Mouse (Mus musculus) 3T3-L1 (cell line): ENCODE data around the gene Slc2a8.
A peak's percentile ranks its signal among the peaks of the same experiment; 100 is the strongest.

ENCODE experiments used
- DNase-seq: peaks from one replicate; pipeline ENCODE4 v3.0.0-alpha.2; 2015; ENCODE audit warnings: low read depth, low spot score

Gene Slc2a8

DNA sequence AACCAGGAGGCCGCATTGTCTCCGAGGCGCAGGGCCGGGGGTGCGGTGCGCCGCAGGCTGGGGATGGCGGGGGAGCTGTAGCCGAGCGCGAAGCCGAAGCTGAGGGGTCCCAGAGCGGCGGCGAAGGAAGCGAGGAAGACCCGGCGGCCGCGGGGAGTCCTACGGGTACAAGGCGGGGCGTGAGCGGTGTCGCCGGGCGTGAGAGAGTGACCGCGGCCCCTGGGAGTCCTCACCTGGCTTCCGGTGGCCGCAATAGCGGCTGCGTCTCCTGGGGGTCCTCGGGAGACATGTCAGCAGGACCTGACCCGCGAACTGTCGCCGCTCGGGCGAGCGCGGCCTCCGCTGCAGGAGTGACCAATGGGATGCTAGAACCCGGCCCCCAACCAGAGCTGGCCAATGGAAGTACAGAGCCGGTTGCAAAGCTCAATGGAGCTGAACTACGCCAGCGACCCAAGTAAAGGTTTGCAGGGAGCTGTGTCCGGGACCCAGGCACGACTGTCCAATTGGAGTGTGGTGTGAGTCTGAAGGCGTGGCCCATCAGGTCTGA lies at the start of gene Slc2a8:
Slc2a8 (minus strand) TSS at position 359 of the 547 bp plus-strand sequence.
- peak; percentile 98 for DNase-seq

DNA sequence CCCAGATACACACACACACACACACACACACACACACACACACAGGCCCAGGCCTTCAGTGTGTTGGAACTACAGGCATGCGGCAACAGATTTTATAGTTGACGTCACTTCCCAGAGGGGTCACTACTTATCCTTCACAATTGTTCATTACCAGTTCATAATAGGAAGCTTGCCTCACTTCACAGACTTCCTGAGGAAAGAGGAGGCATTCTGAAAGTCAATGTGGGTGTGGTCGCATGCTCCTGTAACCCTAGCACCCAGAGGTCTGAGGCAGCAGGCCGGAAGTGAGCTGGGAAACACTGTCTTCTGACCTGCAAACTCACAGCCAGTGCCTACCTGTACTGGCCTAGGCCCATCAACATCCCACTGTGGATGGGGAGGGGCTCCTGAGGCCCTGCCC lies 43.2 kb upstream of the Slc2a8 start:
- no peak for DNase-seq

DNA sequence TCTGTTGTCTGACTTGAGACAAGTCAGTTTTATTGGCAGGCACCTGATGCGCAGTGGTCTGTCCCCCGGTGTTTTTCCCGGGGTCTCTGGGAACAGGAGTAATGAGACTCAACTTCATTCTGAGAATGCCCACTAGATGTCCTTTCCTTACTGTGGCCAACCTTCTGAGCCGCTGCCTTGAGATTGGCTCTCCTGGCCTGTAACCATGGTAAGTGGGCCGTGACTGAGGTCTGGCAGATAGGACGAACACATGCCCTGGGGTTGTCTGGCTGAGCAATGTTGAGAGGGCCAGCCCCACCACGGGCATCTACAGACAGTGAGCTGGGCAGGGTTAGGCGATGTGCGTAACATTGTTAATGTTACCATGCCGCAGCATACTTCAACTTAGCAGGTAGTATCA lies 42.7 kb upstream of the Slc2a8 start:
- DNase-seq, result no peak

DNA sequence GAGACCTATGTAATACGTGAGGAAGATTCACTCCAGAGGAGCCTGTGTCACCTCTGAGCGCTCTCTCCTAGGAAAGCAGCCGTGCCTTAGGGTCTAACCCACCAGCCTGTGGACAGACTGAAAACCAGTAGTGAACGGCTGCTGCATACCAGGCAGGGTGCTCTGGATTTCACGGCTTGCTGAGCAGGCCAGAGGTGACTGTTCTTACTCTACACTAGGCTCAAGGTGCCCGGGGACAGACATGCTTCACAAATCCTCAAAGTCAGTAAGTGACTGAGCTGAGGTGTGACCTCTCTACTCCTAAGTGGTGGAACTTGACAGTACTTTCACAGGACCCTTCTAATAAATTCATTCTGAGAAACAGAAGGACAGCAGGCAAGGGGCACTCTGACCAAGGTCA lies 41.0 kb upstream of the Slc2a8 start:
- no peak for DNase-seq

DNA sequence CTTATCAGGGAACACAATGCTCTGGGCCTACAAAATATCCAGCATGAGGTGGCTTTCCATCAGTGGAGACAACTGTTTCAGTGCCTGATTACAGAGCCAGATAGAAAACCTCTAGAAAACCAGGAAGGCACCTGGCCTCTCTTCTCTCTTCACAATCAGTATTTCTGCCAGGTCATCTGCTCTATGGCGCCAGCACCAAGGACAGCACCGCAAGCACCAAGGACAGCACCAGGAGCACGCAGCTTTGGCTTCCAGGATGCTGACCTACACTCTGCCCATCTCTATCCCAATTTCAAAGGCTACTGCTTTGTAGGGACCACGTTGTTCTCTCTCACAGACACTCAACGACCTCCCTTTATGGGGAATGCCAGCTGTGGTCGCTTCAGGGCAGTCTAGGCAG lies 36.1 kb upstream of the Slc2a8 start:
- peak; percentile 71 for DNase-seq

DNA sequence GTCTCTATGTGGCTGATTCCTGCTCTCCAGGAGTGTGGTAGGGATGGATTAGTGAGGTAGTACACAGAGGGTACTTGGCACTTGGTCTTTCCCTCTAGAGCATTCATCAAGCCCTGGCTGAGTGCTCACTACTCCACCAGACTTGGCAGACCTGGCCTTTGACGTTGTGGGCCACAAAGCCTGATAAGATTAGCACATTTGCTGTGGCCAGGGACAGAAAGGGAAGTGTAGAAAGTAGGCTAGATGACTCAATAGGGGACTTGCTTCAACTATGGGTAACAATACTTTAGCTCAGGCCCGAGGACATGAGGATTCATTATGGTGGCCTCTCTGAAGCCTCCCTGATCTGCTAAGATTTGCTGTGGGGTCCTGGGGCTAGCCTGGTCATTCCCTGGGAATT lies 35.3 kb upstream of the Slc2a8 start:
- no peak for DNase-seq

DNA sequence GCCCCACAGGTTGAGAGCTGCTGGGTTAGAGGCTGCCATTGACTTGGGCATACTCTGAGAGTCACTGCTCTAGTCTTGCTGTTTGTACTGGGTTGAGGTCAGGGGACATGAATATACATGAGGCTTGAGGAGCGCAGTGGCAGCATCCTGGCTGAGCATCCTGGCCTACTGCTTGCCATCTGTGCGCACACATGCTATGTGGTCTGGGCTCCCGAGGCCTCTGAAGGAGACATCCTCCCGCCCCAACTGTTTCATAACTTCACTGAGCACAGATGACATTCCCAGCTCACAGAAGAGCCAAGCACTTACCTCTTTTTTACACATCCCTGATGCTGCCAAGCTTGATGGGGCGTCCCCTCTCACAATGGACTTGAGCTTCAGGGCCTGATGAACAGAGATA lies 33.0 kb upstream of the Slc2a8 start:
- no peak for DNase-seq

DNA sequence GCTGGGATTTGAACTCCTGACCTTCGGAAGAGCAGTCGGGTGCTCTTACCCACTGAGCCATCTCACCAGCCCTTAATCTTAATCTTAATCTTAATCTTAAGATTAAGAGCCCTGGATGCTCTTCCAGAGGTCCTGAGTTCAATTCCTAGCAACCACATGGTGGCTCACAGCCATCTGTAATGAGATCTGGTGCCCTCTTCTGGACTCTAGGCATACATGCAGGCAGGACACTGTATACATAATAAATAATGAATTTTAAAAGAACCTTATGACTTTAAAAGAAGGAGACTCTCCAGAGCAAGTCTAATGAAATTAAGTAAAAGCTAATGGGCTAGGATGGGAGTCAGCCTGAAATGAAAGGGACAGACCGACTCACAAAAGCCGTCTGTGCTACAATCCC lies 27.2 kb upstream of the Slc2a8 start:
- peak; percentile 16 for DNase-seq

DNA sequence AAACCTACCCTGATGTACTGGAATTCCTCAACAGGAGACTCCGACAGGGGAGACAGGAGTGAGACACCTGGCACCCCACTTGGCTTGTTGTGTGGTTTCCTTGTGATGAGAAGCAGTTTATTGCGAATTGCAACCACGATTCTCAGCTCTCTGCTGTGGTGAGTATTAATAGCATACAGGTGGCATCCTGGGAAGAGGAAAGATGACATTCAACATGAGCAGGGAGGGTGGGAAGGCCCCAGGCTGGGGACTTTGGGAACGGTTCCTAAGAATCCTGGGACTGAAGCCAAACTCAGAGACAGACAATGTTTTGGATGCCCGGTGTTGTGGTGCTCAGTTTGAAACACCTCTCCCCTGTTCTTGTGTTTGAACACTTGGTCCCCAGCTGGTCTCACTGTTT lies 23.2 kb upstream of the Slc2a8 start:
- DNase-seq, result no peak

DNA sequence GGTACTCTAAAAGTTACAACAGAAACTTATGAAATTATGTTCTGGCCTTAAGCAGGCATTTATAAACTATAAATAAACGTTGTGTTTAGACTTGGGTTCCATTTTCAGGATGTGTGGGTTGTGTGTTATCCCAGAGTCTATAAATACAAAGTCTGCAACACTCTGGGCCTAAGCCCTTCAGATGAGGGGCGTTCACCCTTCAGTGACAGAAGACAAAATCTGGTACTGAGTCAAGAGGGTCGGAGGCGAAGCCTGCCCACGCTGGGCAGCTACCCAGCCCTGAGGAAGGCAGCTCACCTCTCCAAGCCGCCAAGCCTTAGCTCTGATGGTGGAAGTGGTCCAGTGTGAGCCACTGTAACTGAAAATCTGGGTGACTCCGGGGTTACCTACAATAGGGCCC lies 20.3 kb upstream of the Slc2a8 start:
- DNase-seq, result no peak

DNA sequence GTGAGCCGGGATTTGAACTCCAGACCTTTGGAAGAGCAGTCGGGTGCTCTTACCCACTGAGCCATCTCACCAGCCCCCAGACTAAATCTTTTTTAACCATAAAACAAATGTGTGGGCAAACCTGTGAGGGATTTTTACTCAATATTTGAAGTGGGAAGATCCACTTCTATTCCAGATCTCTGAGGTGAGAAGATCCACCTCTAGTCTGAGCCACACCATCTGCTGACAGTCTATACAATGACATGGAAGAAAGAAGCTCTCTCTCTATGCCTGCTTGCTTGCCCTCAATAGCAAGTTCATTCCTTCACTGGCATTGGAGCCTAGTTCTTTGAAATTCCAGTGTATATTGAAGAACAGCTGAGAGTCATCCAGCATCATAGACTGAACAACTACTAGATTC lies 17.9 kb upstream of the Slc2a8 start:
- DNase-seq, result no peak

DNA sequence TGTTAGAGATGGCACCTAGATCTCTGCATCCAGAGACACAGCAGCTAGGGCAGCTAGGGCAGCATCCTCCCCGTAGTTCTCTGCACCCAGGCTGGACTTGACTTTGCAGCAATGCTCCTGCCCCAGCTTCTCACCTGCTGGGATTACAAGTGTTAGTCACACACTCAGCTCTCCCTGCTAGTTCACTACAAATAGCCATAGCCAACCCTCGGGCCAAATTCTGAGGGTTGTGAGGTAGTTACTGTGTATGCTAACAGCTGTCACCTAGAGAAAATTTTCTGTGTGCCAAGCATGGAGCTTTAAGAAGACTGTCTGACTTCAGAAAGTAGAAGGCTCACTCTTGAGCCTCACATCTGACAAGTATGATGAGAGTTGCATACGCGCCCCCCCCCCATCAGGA lies 15.9 kb upstream of the Slc2a8 start:
- no peak for DNase-seq

DNA sequence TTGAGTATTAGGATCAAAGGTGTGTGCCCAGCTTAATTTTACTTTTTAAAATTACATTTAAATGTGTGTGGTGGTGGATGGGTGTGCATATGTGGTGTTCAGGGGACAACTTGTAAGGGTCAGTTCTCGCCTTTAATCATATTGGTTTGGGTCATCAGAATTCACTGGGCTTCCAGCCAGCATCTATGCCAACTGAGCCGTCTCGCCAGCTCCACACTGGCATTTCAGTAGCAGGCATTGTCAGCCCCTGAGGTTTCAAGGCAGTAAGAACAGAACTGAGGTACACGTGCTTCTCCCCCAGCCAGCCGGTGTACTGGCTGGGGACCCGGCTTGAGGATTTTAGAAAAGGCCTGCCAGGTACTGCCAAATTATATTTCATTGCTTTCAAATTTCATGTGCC lies 15.2 kb upstream of the Slc2a8 start:
- no peak for DNase-seq

DNA sequence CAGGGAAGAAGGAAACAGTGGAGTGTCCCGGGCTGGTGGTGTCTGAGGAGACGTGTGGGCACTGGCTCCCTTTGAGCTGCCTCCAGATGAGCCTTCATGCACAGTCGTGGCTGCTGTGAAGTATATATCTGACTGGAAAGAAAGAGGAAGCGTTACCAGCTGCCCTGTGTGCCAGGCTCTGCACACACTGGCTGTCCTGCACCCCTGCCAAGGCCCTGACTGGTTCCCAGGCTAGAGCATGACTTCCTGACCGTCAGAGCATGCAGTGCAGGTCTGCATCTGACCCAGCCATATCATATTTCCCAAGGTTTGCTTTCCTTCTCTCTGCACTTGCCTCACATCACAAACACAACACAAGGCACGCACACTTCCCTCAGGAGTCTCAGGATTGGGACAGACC lies 10.2 kb upstream of the Slc2a8 start:
- DNase-seq, result no peak

DNA sequence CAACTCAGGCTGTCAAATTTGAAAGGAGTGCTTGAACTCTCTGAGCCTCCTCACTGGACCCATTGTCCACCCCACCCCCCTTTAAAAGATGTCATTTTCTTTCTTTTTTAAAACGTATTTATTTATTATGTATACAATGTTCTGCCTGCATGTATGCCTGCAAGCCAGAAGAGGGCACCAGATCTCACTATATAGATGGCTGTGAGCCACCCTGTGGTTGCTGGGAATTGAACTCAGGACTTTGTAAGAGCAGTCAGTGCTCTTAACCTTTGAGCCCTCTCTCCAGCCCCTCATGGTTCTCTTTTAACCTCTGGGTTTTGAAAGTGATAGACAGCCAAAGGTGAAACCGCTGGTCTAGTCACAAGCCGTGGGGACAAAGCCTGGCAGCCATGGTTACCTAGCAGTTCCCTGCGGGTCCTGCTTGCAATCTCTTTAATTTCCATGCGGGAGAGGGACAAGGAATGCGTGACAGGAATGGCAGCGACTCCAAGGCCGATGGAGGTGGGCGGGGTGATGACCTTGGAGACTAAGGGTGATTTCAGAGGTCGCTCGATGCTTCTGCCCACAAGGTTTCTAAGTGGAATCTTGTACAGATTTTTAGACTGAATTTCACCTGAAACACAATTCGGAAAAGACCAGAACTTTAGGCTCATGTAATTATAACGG lies 8.4 kb upstream of the Slc2a8 start:
- DNase-seq, result peak; percentile 60

DNA sequence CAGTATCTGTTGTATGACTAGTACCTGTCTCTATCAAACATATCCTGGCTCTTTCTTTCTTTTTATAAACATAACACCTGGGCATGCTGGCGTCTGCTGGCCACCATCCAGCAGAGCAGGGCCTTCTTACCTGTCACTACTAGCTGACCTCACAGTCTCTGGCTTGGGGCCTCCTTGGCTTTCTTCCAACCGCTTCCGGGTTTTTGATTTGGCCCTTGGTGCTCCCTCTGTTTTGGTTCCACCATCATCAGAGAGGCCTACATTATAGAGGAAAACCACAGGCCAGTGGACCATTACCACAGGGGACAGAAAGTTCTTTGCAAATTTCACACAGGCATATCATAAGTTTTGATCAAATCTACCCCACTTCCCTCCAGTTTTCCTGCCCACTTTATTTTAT lies 7.5 kb upstream of the Slc2a8 start:
- DNase-seq, result no peak

DNA sequence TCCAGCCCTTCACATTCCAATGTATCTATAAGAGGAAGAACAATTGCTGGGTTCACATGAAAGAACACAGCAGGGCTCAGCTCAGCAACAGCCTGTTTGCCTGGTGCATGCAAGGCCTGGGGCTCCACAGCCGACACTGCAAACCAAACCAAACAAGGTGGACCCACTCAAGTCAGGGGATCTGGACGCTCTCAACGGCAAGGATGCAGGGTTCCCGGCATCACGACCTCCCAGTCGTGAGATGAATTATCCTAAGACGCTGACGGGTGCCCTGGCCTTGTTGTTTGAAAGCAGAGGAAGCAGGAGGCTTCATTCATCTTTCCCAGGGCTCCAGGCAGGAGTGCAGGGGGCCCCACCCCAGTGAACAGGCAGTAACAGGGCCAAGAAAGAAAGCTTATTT lies 4.0 kb upstream of the Slc2a8 start:
- no peak for DNase-seq

DNA sequence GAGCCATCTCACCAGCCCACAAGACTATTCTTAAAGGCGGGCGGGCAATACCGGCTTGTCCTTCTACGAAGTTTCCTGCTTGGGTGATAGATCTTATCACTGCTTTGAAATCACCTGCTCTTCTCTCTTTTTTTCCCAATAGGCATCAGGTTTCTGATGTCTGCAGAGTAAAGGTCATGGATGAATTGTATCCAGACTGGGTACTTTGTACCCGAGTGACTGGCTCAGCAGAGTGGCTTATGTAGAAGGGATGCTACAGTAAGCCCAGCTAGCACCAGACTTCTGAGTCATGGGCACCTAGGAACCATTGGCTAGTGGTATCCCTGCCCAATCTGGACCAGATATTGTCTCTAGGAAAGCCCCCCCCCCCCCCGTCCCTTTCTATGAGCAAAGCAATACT lies 1.7 kb upstream of the Slc2a8 start:
- peak; percentile 39 for DNase-seq

DNA sequence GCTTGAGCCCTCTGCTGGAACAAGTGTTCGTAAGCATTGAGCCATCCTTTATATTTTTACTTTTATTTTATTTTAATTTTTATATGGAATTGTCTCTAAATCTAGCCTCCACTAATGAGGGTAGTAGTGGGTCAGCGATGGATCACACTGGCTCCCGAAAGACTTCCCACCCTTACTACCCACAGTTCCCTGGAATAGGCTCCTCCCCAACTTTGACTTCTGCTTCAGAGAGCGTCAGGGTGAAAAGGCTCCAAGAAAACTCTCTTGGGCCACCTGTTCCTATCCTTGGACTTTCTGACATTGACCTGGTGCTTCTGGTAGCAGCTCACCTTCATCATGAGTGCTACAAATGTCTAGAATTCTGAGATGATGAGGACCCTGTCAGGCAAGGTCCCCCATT lies 817 bp upstream of the Slc2a8 start:
- DNase-seq, result no peak

DNA sequence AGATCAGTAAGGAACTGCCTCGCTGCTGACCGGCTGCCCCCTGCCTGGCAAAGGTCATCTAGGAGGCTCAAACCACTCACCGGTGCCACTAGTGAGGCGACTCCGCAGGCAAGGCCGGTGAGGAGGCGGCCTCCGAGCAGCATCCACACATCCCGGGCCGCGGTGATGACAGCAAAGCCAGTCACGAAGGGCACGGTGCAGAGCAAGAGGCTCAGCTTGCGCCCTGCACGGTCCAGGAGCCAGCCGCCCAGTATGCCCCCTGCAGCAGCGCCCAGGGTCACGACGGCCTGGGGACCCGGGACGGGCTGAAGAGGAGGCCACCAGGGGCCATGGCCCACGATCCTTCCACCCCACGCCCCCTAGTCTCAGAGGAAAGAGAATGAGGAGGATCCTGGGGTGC lies 602 bp downstream of the Slc2a8 start:
- DNase-seq, result no peak

DNA sequence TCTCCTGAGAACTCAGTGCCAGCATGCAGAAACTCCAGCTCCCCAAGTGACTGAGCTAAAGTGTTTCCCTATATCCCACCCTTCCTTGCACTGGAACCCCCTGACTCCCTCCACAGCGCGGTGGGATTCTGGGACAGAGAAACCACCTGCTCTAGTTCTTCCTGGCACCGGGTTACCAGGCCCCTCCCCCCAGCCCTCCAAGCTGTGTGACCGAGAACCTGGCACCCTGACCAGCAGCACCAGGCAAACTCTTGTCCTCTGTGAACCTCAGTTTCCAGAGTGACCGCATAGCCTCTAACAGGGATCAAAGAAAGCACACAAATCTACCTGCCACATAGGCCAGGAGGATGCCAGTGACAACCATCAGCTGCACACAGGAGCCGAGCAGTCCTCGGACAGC lies 2.2 kb downstream of the Slc2a8 start:
- no peak for DNase-seq

DNA sequence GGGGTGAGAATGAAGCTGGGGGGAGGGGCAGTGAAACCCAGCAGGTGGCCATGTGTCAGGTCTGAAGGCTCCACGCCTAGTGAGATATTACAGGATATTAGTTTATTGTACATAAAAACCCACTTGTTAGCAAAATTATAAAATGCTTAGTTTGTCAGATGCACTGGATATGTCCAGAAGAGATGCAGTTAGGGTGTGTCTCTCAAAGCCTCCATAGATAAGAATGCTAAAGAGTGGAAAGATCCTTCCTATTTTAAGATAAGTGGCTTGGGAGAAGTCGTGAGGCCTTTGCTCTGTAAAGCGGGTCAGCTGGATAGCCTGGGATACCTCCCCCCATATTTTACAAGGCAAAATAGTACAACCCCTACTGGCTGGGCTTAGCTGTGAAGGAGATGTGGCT lies 3.2 kb downstream of the Slc2a8 start:
- DNase-seq, result no peak

DNA sequence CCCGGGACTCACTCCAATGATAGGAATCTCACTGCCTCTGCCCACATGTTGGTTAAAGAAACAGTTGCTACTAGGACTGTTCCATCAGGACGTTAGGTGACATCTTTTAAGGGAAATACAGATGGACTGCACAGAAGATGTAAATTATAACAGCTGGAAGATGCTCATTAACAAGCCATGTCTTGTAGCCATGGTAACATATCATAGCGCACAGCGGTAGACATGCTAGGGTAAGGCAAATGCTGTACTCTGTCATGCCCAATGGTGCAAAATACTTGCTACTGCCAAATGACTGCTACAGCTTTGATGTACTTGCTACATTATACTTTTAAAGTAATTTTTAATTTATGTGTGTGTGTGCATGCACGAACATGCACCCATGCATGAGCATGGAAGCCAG lies 4.8 kb downstream of the Slc2a8 start:
- DNase-seq, result no peak

DNA sequence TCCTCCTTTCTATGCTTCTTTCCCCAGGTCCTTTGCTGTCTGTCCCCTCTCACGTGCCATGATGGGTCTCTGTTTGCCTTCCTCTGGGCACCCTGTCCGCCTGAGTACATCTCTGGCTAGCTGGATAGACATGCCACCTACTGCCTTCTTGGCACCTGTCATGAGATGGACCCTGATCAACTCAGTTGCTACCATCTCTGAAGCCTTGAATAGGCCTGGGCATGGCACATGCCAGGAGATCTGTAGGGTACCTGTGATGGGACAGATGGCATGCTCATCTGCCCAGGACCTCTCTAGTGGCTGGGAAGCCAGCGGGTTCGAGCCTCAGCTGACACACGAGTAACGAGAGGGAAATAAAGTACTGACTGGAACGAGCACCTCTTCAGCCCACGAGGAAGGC lies 7.7 kb downstream of the Slc2a8 start:
- no peak for DNase-seq
